Comparison of ENCODE assay signal across 16 mouse cellular contexts in the genomic region with DNA sequence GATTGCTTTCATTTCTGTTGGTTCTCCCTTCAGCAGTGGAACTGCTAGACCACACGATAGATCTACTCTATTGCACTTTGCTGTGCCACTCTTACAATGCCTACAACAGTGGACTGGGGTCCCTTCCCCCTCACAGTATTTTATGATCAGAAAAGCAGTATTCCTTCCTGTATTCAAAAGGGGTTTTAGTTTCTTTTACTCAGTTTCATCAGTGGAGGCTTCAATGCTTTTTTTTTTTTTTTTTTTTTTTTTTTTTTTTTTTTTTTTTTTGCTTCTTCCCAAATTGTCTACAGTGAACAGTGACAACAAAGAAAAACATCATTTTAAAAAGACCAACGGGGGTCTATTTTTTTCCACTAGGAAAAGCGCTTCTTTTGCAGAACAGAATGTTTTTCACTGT.
"Had no signal": no experiment of that assay in that cellular context is flagged by ENCODE, and none has a peak within 500 bp of the region (broad histone marks: within the 10 kb centered on the region; RNA-seq: fewer than 3 reads in every experiment).

No protein-coding gene starts in this region.

- H3K4me3 ChIP-seq: neural tube, embryonic 13.5 days; neural tube, embryonic 15.5 days; stomach, embryonic 15.5 days had no signal

- H3K9me3 ChIP-seq: neural tube, embryonic 13.5 days; neural tube, embryonic 15.5 days; stomach, embryonic 15.5 days had no signal

- H3K4me2 ChIP-seq: neural tube, embryonic 13.5 days; neural tube, embryonic 15.5 days; stomach, embryonic 15.5 days had no signal

- H3K4me1 ChIP-seq: neural tube, embryonic 13.5 days; neural tube, embryonic 15.5 days; stomach, embryonic 15.5 days had no signal

- H3K36me3 ChIP-seq: neural tube, embryonic 13.5 days; neural tube, embryonic 15.5 days; stomach, embryonic 15.5 days had no signal

- H3K27me3 ChIP-seq: neural tube, embryonic 13.5 days; neural tube, embryonic 15.5 days; stomach, embryonic 15.5 days had no signal

- DNase-seq: retina, postnatal 1 day; right cerebral cortex, adult 18-20 months; right cerebral cortex, postnatal 14 days; right cerebral cortex, postnatal 25 days; right cerebral cortex, postnatal 4 days; spleen, adult 18-20 months; thymus, adult 18-20 months; thymus, adult 2 months; thymus, postnatal 14 days; thymus, postnatal 25 days; thymus, postnatal 36 days; thymus, postnatal 4 days had no signal

- H3K27ac ChIP-seq: neural tube, embryonic 13.5 days; neural tube, embryonic 15.5 days; stomach, embryonic 15.5 days; stomach, postnatal 0 days had no signal

- H3K9ac ChIP-seq: neural tube, embryonic 13.5 days; neural tube, embryonic 15.5 days; stomach, embryonic 15.5 days had no signal
